Mouse (Mus musculus): ENCODE results near the gene Ncstn. TPM values are rescaled to one million over a fixed set of nuclear protein-coding genes. Genes with fewer than 3 reads are reported as not detected.

Ncstn gene
- total RNA-seq, 1 experiment from 2014 or later: 59.1 TPM

Other genes with a start within 250 kb of the Ncstn start
- gene Cd84, start 243.1 kb downstream of the Ncstn start, total RNA-seq (2017): 346 and 366 TPM in 2 replicates
- gene Gm10521, start 187.1 kb downstream of the Ncstn start, total RNA-seq (2017): 46.8 and 52.7 TPM in 2 replicates
- gene Slamf6, start 165.3 kb downstream of the Ncstn start, total RNA-seq (2017): 97.7 and 98.0 TPM in 2 replicates
- gene Vangl2, start 54.4 kb downstream of the Ncstn start, total RNA-seq (2017): 2.0 and 2.3 TPM in 2 replicates
- not detected in 2 replicates for gene Nhlh1, start 25.2 kb downstream of the Ncstn start, total RNA-seq (2017)
- gene Copa, start 266 bp downstream of the Ncstn start, total RNA-seq (2017): 148 and 152 TPM in 2 replicates
- gene Pex19, start 44.0 kb upstream of the Ncstn start, total RNA-seq (2017): 41.4 and 52.2 TPM in 2 replicates
- 185 and 197 TPM in 2 replicates for gene Dcaf8, start 65.3 kb upstream of the Ncstn start, total RNA-seq (2017)
- gene Pea15a, start 124.0 kb upstream of the Ncstn start, total RNA-seq (2017): 6.6 and 8.5 TPM in 2 replicates
- not detected in 2 replicates for gene Casq1, start 137.1 kb upstream of the Ncstn start, total RNA-seq (2017)
- not detected in 2 replicates for gene Atp1a4, start 175.6 kb upstream of the Ncstn start, total RNA-seq (2017)
- 9.0 and 10.1 TPM in 2 replicates for gene Igsf8, start 178.8 kb upstream of the Ncstn start, total RNA-seq (2017)
- gene Atp1a2, start 215.3 kb upstream of the Ncstn start, total RNA-seq (2017): not detected in 2 replicates
- gene Kcnj9, start 246.5 kb upstream of the Ncstn start, total RNA-seq (2017): not detected in 2 replicates

Data from neutrophil, adult 5-6 weeks (primary cell).